Mouse (Mus musculus) adrenal gland, postnatal 36 days (tissue): ENCODE measurements around the gene Kif21b. TPM values are rescaled to one million over a fixed set of nuclear protein-coding genes. Genes with fewer than 3 reads are reported as not detected.

Source experiments
- total RNA-seq, 2 experiments: library from RNA; stranded (reverse); gene quantifications; 2 replicates each; pipeline ENCODE4 v1.2.3; 2021

Kif21b gene
- total RNA-seq, 2 experiments from 2014 or later = 2.4 TPM

Other genes starting within 250 kb of the Kif21b start
- gene Pkp1, start 212.2 kb upstream of the Kif21b start, total RNA-seq = not detected
- under 1 TPM in 1 of 2 experiments, not detected in 1; 0.07 TPM for gene Igfn1, start 125.0 kb upstream of the Kif21b start, total RNA-seq
- gene Tmem9, start 123.2 kb upstream of the Kif21b start, total RNA-seq = 10 to 100 TPM; 32.4 to 43.1 TPM
- gene Ascl5, start 80.6 kb upstream of the Kif21b start, total RNA-seq = not detected
- gene Cacna1s, start 78.6 kb upstream of the Kif21b start, total RNA-seq = under 1 TPM; 0.10 to 0.23 TPM
- gene Mroh3, start 81.4 kb downstream of the Kif21b start, total RNA-seq = not detected
- not detected for gene Inava, start 102.9 kb downstream of the Kif21b start, total RNA-seq
- gene Gpr25, start 129.5 kb downstream of the Kif21b start, total RNA-seq = not detected
- gene Camsap2, start 214.7 kb downstream of the Kif21b start, total RNA-seq = 10 to 100 TPM; 39.0 to 46.4 TPM